9 mouse cellular contexts compared by ENCODE assay signal in the genomic region with DNA sequence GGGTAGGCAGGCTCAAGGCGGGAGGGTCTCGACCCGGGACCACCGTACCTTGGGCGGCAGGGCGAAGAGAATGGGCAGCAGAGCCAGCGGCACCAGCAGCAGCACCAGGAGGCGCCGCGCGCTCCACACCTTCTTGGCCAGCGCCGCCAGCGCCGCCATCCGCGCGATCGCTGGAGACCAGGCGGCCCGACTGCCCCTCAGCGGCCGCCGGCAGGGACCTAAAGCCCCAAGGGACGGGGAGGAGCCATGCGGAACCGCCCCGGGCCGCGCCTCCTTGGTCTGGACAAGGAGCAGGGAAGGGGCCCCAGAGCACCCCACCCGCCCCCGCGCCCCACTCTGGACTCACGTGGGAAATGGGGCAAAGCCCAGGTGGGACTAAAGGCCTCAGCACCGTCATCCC. TPM values are rescaled to one million over a fixed set of nuclear protein-coding genes. Genes with fewer than 3 reads are reported as not detected.
A peak's percentile ranks its signal among the peaks of the same experiment; 100 is the strongest.
DNase-seq lines count a peak whose midpoint lies in the region; ATAC-seq and TF ChIP-seq lines count a peak whose summit lies in the region.
"Had no signal": no experiment of that assay in that cellular context is flagged by ENCODE, and none has a peak within 500 bp of the region (broad histone marks: within the 10 kb centered on the region; RNA-seq: fewer than 3 reads in every experiment).

A gene (minus strand): TSS at position 228 of the 400 bp plus-strand sequence.

- H3K9ac ChIP-seq in forebrain, embryonic 11.5 days (ENCODE audit: low read length) = peak within 1 kb of the TSS; percentile 43
- no peak within 1 kb of the TSS for H3K9ac ChIP-seq in kidney, embryonic 15.5 days
- H3K9ac ChIP-seq in liver, postnatal 0 days (replicated peaks) = peak within 1 kb of the TSS; percentile 48

- peaks cover 5% of the 10 kb centered on the region; the same call in 1 of the 2 replicates for H3K27me3 ChIP-seq in forebrain, embryonic 11.5 days (ENCODE audit: control insufficient read depth, insufficient read depth, low read length)
- peaks cover 40% of the 10 kb centered on the region for H3K27me3 ChIP-seq in kidney, embryonic 15.5 days
- peaks cover 5% of the 10 kb centered on the region; the same call in 1 of the 2 replicates for H3K27me3 ChIP-seq in liver, postnatal 0 days (ENCODE audit: insufficient read depth, low read length)

- TF ChIP-seq CTCF in liver, postnatal 0 days (IDR thresholded peaks at IDR 0.05; ENCODE audit: low read depth) = no peak
- no peak for TF ChIP-seq CTCF in gastrocnemius, adult 2 months (IDR thresholded peaks at IDR 0.05)

- peak in 1 of 2 experiments; percentile 39 for DNase-seq in layer of hippocampus, postnatal 10 days (ENCODE audit: low spot score in 2 of 2)
- DNase-seq in layer of hippocampus, postnatal 36 days = no peak
- DNase-seq in forebrain, embryonic 11.5 days (ENCODE audit: low spot score) = peak; percentile 69
- DNase-seq in liver, postnatal 0 days = peak; percentile 69
- DNase-seq in gastrocnemius, adult 2 months = no peak
- DNase-seq in spleen, postnatal 10 days (ENCODE audit: low spot score in 2 of 2) = no peak
- DNase-seq in urinary bladder, adult 18-20 months (ENCODE audit: low spot score in 2 of 2) = no peak

- H3K27ac ChIP-seq in forebrain, embryonic 11.5 days (ENCODE audit: low read depth, low read length) = no peak within 1 kb of the TSS
- H3K27ac ChIP-seq in kidney, embryonic 15.5 days = no peak within 1 kb of the TSS
- peak within 1 kb of the TSS; percentile 62 for H3K27ac ChIP-seq in liver, postnatal 0 days (ENCODE audit: low read depth)
- H3K27ac ChIP-seq in gastrocnemius, adult 2 months = no peak within 1 kb of the TSS

- peak within 1 kb of the TSS; percentile 53 for H3K4me2 ChIP-seq in forebrain, embryonic 11.5 days (ENCODE audit: low read depth, low read length, severe bottlenecking)
- peak within 1 kb of the TSS; percentile 54 for H3K4me2 ChIP-seq in kidney, embryonic 15.5 days
- H3K4me2 ChIP-seq in liver, postnatal 0 days (ENCODE audit: low read depth, low read length) = peak within 1 kb of the TSS; percentile 66

- H3K4me3 ChIP-seq in forebrain, embryonic 11.5 days (ENCODE audit: low read depth, low read length) = peak within 1 kb of the TSS; percentile 24
- peak within 1 kb of the TSS; percentile 29 for H3K4me3 ChIP-seq in kidney, embryonic 15.5 days (replicated peaks)
- peak within 1 kb of the TSS; percentile 45 for H3K4me3 ChIP-seq in liver, postnatal 0 days (ENCODE audit: low read depth, low read length)
- no peak within 1 kb of the TSS for H3K4me3 ChIP-seq in gastrocnemius, adult 2 months
- H3K4me3 ChIP-seq: megakaryocyte, embryonic 14.5 days had no signal

- peaks cover 6% of the 10 kb centered on the region for H3K4me1 ChIP-seq in forebrain, embryonic 11.5 days (replicated peaks; ENCODE audit: control insufficient read depth, insufficient read depth, low read length)
- peaks cover 17% of the 10 kb centered on the region for H3K4me1 ChIP-seq in kidney, embryonic 15.5 days
- peaks cover 15% of the 10 kb centered on the region; the same call in 1 of the 2 replicates for H3K4me1 ChIP-seq in liver, postnatal 0 days (ENCODE audit: insufficient read depth)
- H3K4me1 ChIP-seq: megakaryocyte, embryonic 14.5 days had no signal

- 0 out of 2 replicates have a peak, but pooled peaks have one; percentile 21 for ATAC-seq in forebrain, embryonic 11.5 days (replicated peaks; ENCODE audit: low FRiP score)
- ATAC-seq in kidney, embryonic 15.5 days (replicated peaks; ENCODE audit: low FRiP score) = no peak
- peak; percentile 52 for ATAC-seq in liver, postnatal 0 days

- no peaks in the 10 kb centered on the region for H3K36me3 ChIP-seq in forebrain, embryonic 11.5 days (ENCODE audit: control insufficient read depth, insufficient read depth, low read length)
- no peaks in the 10 kb centered on the region for H3K36me3 ChIP-seq in kidney, embryonic 15.5 days
- H3K36me3 ChIP-seq in liver, postnatal 0 days (replicated peaks; ENCODE audit: insufficient read depth, low read length) = no peaks in the 10 kb centered on the region

- intact Hi-C loops in gastrocnemius, adult 2 months (cut with DNase I) = no loop called here

- TF ChIP-seq EP300 in liver, postnatal 0 days (IDR thresholded peaks at IDR 0.05; ENCODE audit: low read depth) = no peak

- under 1% methylated on average over 34 of the region's 35 CpGs for WGBS in forebrain, embryonic 11.5 days
- 2% methylated on average over 35 of the region's 35 CpGs for WGBS in kidney, embryonic 15.5 days
- 5% methylated on average over 34 of the region's 35 CpGs for WGBS in liver, postnatal 0 days (ENCODE audit: insufficient replicate concordance)

- no peaks in the 10 kb centered on the region for H3K9me3 ChIP-seq in forebrain, embryonic 11.5 days (ENCODE audit: control insufficient read depth, low read length)
- H3K9me3 ChIP-seq in kidney, embryonic 15.5 days (replicated peaks) = no peaks in the 10 kb centered on the region
- H3K9me3 ChIP-seq in liver, postnatal 0 days (ENCODE audit: low read length) = no peaks in the 10 kb centered on the region
- H3K9me3 ChIP-seq: megakaryocyte, embryonic 14.5 days had no signal

RNA-seq across cellular contexts. Expression of the gene that starts here (rescaled TPM):
- 10 to 100 TPM; 22.1 to 23.8 TPM for total RNA-seq in layer of hippocampus, postnatal 10 days (2021)
- total RNA-seq in layer of hippocampus, postnatal 36 days (2021) = 10 to 100 TPM in 1 of 2 experiments, 1 to 10 TPM in 1; 6.9 to 10.7 TPM
- polyA plus RNA-seq in forebrain, embryonic 11.5 days (2014; fragmentation: Nextera tagmentation; extraction: Ambion mirVana) = 1.9 and 2.5 TPM in 2 replicates
- polyA plus RNA-seq in kidney, embryonic 15.5 days (2015; fragmentation: Nextera tagmentation; extraction: Ambion mirVana) = 2.6 and 3.4 TPM in 2 replicates
- 46.2 and 49.5 TPM in 2 replicates for polyA plus RNA-seq in liver, postnatal 0 days (2015; fragmentation: Nextera tagmentation; extraction: Ambion mirVana)
- total RNA-seq in gastrocnemius, adult 2 months (2021) = under 1 TPM in 1 of 2 experiments, not detected in 1; 0.08 TPM

Comparison
In these comparisons a context has a peak if more than half of its experiments do, and no peak if none do; other contexts are left out.
1. RNA of the gene that starts here (total RNA-seq): 22.1 to 23.8 TPM in layer of hippocampus, postnatal 10 days and 6.9 to 10.7 TPM in layer of hippocampus, postnatal 36 days; 0.08 TPM in gastrocnemius, adult 2 months; every median in the first group is over 4 times any median in the second.
2. RNA of the gene that starts here (polyA plus RNA-seq): 46.2 to 49.5 TPM in liver, postnatal 0 days; 2.6 to 3.4 TPM in kidney, embryonic 15.5 days and 1.9 to 2.5 TPM in forebrain, embryonic 11.5 days; every median in the first group is over 10 times any median in the second.
3. DNase-seq: peak in forebrain, embryonic 11.5 days (single experiment) and liver, postnatal 0 days (single experiment); none in layer of hippocampus, postnatal 36 days (0 of 2), gastrocnemius, adult 2 months (single experiment), spleen, postnatal 10 days (0 of 2) and urinary bladder, adult 18-20 months (0 of 2).
4. Peak in every context shown above with its lines, with median percentiles within 50 percentile points of each other: H3K4me2 ChIP-seq.